Mouse (Mus musculus) 3134 (cell line): ENCODE data around the gene Zfp385b.

Experiments used
- DNase-seq: peaks from one replicate; pipeline ENCODE4 v3.0.0-alpha.2; 2011; ENCODE audit warnings: low spot score; ENCODE audit not compliant: insufficient read length; ENCODE audit errors: extremely low read depth

Gene Zfp385b

DNA sequence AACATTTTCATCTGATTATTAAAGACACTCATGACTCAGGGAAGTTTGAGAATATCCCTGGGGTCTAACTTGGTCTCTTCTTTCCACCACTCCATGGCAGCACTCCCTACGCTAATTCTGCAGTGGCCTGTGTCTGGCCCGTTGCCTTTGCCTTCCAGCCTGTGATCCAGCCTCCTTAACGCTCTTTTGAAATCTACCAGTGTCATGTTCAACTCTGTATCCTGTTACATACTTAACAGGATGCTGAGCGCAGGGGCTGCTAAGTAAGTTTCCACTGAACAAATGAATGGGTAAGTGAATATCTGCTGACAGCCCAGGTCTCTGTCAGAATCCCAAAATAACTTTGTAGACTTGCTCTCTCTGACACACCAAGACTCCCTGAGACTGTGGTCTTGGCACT is 210.8 kb downstream of the Zfp385b start:
- DNase-seq, result no peak

DNA sequence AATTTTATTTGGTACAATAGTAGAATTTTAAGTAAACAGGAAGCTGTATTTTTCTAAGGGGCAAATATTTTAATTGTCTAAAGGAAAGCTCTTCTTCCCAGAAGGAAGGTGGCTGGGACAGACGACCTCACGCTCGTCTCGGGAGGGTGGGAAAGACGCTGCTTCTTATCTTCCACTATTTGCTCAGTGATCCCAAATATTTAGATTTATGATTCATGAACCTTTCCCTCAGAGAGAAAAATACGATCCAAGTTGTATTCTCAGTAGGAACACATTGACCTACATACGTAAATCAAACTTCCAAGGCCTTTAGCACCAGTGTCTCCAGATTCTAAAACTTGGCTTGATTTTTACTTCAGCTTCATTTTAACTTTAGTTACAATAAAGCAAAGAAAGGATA is 226.0 kb downstream of the Zfp385b start:
- no peak for DNase-seq

DNA sequence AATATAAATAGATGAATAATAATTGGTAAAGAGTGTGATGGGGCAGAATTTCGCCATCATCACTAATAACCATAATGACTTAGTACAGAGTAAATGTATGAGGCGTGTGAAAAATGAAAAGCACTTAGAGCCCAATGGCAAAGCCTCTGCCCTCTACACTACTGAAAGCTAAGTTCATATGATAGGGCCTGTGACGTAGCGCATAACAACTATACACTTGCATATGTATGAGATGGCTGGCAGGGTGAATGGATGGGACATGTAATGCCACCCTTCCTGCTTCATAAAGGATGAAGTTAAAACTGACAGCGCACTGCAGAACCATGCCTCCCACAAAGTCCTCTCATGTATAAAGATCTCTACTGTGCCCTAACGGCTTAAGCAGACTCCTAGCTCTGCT is 226.9 kb downstream of the Zfp385b start:
- DNase-seq, result no peak

DNA sequence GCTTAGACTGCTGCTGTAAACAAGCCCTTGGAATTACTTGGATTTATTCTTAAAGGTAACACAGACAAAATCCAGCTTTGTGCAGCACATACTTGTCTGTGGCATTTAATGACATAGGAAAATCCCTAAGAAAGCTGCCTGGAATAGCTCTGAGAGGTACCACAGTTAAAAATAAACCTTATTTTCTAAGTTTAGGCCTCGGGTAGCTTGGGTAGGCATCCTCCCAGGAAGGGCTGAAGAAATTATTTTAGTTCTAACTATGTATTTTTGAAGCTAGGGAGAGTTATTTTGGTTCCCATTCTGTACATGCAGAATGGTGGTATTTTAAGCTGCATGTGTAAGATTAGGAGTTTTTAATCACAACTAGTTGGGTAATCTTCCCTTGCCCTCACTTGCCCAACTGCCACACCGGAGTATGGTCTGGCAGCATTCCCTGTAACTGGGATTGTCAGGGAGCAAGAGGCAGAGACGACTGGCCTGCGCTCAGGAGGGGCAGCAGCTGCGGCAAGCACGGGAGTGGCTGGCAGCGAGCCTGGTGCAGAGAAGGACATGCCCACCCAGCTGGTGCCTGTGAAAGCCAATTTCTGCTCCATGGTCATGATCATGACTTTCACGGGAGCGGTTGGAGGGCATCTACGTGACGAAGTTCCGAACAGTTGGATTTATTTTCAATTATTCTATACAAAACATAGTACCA is 230.1 kb downstream of the Zfp385b start:
- DNase-seq, result no peak

DNA sequence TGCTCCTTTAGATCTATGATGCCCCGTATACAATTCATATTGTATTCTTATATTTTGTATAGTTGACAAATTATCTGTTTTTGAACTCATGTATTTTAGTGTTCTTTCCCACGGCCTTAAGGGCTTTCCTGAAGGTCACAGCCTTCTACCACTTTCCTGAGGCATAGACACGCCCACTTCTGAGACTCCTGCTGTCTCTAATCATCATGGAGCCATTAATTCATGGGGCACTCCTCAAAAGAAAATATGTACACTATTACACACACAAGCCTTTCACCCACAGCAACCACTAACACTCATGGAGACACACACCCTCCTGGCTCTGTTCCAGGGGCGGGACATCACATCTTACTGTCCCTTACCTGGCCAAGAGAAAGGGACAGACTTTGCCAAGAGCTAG is 232.1 kb downstream of the Zfp385b start:
- no peak for DNase-seq

DNA sequence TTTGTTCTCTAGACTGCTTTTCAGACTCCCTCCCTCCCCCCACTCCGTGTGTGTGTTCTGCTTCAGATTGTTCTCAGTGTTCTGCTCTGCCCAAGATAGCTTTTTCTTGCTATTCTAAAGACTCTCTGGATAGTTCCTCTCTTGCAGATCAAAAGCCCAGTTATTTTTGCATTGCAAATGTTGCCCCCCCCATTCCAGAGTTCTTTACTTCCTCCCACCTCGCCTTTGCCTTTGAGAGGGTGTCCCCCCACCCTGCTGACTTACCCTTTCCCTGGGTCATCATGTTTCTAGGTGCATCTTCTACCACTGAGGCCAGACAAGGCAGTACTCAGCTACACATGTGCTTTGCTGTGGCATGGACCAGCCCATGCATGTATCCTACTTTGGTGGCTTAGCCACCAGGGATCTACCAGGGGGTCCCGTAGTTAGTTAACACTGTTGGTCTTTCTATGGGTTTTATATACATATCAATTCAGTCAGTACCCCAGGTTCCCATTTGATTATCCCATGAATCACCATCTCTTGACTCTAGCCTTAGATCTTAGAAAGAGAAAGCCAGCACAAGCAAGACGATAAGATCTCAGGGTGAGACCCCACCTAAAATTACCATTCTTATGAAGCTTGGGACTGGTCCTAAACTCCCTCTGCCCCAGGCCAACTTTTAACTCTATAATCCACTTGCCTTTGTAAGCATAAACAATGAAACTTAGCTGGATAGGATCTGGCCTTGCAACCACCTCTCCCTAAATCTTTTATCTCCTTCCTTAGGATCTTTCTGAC is 232.7 kb downstream of the Zfp385b start:
- no peak for DNase-seq

DNA sequence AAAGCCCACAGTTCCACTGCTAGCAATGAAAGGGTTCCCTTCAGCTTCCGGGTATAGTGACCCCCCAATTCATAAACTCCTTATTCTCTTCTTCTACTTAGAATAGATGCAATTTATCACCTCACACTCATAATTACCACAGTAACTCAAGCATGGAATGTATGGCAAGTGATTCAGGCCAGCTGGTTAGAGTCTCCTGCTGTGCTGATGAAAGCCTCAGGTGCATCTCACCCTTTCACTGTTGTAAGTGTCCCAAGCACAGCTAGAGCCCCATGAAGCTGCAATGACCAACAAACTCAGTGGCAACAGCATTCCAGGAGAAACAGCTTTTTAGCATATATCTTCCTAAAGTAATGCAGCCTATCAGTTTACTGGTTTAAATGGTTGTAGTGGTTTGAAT is 235.9 kb downstream of the Zfp385b start:
- no peak for DNase-seq

DNA sequence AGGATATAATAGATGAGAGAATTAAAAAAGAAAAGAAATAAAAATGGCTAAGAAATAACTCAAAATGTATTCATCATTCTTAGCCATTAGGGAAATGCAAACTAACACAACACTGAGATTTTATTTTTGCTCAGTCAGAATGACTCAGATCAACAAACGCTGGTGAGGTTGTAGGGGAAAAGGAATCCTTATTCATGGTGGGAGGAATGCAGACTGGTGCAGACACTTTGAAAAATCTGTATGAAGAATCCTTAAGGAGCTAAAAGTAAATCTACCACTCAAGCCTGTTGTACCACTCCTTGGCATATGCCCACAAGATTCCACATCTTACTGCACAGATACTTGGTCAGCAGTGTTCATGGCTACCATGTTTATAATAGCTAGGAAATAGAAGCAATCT is 242.9 kb downstream of the Zfp385b start:
- no peak for DNase-seq

DNA sequence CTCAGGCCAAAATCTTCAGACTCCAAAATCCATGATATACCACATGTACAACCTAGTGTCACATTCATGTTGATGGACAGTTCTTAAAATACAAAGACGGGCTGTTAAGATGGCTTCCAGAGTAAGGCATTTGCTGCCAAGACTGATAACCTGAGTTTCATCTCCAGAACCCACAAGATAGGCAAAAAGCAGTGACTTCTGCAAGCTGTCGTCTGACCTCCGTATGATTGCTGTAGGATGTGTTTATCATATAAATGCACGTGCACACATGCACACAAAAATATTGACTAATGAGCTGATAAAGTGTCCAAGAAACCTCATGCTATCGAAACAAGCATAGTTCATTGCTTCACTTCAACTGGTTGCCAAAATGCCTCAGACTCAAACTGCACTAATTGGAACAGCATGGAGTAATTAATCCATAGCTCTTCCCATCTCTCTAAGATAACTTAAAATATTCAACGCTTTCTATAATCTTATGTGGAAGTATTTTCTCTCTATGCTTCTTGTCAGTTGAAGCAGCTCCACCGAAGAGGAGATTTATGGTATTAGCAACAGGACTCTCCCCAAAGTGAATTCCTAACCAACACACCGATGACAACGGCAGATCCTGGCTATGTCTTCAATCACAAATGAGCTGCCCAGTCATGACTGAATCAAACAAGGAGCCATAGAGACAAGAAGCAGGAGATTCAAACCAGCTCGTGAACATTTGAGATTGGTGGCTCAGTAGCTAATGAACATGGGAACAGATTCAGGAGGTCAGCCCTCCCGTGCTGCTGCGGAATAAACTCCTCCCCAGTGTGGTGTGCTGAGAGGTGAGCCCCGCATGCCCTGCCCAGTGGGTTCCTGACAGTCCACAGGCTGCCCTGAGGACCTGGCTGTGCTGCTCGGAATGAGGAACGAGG is 251.7 kb downstream of the Zfp385b start:
- DNase-seq, result no peak

DNA sequence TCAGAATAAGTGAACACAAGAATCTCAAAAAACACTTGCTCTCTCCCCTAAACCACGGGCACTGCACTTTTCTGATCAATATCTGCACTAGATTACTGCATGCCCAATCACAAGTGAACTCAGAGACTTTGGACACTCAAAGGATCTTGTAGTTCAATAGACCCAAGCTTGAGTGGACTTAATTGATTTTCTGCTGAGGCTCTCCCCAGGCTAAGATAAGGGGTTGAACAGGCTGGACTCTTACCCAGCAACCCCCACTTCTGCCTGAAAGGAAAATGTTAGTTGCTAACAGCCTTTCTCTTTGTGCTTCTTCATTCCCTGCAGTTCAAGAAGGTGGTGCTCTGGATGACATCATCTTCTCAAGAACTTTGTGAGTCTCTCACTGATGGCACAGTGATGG is 255.7 kb downstream of the Zfp385b start:
- no peak for DNase-seq

DNA sequence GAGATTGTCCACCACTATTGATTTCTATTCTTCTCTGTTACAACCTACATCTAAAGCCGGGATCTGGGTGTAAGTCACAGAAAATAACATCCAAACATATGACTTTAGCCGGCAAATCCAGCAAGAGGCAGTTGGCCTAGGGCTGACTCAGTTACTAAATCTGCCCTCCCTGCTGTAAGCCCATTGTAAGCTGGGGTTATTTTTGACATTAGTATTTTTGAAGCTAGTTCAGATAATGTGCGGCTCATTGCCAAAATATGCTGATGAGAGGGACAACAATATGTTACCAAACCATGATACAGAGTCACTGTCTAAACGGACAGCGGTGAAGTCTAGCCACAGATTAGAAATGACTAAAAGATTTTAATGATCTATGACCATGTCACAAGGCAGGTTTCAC is 257.5 kb downstream of the Zfp385b start:
- DNase-seq, result no peak

DNA sequence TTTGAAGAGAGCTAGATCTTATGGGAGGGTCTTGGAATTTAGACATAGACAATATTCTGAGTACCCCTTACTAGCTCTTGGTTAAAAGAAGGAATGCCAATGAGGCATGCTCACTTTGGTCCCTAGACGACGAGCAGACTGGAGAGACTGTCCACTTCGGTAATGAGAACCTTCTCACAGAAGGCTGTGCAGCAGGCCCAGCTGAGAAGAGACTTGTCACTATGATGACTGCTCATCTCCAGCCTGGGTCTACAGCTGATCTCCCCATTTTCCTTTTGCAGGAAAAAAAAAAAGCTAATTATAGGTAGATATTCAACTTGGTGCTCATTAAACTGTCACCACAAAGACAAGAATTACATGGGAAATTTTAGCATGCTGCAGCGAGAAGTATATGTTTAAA is 262.5 kb downstream of the Zfp385b start:
- DNase-seq, result no peak

DNA sequence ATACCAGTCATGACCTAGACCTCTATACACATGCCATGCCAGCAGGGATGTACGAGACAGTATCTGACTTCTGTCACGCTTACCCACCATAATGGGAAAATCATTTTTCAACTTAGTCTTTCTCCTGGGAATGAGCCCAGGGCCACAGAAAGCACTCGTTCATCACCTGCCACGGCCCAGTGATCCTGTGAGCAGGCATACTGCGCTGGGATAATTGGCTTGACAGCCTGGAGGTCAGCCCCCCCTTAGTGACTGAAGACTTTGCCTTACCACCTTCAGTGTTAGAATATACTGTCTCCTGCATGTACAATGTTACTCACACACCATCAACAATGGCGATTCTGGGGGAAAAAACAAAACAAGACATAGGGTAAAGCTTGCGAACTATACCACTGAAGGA is 263.5 kb downstream of the Zfp385b start:
- DNase-seq, result no peak

DNA sequence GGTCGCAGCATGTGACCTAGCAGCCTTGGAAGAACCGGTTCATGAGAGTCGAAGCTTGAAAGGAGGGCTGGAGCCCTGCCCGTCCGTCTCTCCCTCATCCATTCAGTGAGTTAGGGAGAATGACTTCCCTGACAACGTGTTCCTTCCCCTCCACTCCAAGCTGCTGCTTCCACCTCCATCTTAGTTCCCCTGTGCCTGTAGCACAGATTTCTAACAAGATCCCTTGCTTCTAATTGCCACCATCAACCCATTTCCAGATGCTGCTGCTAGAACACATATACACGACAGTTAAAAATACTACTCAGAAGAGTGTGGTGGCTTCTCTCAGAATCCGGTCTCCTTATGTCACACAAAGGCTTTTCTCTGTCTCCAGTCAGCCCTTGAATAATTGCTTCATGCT is 266.8 kb downstream of the Zfp385b start:
- DNase-seq, result no peak

DNA sequence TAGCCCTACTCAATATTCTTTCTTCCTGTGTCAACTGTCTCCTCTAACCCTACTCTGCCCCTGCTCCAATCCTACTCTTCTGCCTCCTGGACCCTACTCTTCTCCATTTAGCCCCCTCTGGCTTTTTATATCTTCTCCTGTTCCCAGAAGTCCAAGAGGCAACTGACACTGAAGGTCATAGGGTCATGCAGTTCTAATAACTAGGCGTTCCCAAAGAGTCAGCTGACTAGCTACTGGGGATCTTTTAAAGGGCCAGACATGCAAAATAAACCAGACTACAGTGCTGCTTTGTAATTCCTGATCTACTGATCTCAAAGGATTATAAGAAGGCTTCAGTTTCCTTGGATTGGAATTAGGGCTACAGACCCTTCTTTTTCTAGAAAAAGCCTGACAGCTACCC is 276.1 kb downstream of the Zfp385b start:
- DNase-seq, result no peak

DNA sequence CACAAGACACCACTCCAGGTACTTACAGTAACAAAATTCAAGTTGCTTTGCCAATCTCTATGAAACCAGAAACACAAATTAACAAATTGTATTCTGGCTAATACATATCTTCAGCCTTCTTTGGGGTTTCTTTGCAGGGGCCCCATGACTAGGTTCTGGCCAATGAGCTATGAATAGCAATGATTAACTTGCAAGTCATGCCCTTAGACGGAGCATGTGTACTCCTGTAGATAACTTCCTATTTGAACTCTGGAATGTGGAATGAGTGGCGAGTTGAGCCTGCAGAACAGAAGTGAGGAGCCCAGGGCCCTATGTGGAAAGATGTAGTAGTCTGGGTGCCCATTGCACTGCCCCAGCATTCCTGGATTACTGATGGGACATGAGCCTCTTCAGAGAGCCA is 276.8 kb downstream of the Zfp385b start:
- no peak for DNase-seq

DNA sequence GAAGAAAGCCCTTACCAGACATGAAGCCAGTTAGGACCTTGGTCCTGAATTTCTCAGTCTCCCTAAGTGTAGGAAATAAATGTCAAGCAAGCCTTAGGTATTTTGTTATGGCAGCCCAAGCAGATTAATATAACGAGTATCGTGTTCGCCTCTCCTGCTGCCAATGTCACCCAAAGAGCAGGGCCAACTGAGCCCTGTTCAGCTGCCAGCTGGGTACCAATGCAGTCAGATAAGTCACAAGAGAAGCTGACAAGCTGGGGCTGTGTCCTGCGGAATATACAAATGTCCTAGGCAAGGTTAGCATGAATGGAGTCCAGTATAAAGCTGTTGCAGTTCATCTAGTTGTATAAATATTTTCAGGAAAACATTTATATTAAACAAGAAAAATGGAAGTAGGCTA is 277.8 kb downstream of the Zfp385b start:
- no peak for DNase-seq

DNA sequence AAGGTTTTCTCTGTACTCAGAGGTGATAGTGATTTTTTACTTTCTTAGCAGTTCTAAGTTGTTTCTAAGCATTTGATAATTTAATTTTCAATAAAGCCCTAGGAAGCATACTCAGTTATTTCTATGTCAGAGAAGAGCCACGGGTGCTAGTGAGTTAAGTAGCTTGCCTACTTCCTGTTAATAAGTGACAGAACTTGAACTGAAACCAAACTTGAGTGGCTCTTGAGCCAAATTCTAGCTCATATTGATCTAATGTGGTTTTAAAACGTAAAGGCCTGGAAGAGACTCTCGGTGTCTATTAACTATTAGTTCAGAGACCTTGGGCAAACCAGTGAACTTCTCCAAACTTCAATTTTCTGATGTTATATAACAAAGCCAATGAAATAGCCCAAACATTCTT is 278.6 kb downstream of the Zfp385b start:
- DNase-seq, result no peak

DNA sequence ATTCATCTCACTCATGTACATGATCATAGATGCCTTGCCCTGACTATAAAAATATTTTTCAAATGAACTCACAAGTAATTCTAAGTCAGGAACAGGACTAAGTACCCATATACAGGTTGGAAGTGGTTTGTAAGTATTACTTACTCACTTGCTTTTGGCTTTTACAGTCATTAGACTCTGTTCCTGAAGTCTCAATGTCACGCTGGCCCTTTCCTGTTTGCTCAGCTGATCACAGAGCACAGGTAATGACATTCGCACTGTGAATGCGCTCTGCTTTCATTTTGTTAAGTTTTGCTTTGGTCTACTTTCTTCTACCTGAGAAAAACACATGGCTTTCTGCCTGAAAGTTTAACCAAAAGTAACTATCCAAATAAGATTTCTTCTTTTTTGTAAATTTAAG is 282.9 kb downstream of the Zfp385b start:
- no peak for DNase-seq

DNA sequence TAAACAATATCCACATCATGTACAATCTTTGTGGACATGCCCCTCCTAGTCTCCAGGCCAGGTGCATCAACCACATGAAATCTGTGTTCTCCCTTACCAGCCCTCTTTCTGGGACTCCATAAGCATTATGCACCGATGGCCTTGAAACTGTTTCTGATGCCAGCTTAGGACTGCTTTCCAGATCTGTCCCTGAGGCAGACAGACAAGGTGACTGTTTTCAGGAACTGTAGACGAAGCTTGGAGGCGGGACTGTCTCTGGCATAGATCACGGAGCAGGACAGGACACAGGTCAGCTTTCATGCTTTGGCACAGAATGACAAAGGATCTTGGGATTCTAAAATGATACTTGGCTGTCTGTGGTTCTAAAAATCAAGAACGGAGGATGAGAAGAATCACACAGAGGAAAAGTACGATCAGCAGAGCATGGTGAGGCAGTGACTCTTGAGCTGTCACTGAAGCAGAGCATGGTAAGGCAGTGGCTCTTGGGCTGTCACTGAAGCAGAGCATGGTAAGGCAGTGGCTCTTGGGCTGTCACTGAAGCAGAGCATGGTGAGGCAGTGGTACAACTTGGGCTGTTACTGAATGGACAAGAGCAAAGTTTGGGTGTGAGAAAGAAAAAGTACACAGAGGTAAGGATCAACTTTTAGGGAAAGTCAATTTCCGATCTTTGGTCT is 291.2 kb downstream of the Zfp385b start:
- no peak for DNase-seq

DNA sequence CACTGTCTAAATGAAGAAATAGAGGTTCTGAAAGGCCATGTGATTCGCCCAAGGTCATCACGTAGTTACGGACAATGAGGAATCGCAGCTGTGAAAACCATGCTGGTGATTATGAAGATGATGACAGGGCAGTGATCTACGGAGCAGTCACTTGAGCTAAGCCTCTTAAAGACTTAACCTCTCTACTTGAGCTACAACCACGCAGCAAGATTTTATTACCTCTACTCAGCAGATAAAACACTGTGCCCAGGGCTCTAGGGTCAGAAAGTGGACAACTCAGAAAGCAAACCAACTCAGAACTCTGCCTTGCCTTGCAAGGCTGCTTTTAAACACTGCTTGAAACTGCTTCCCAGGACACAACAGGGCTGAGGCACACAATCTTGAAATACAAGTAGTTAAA is 291.8 kb downstream of the Zfp385b start:
- DNase-seq, result no peak
